Mouse (Mus musculus) heart, postnatal 0 days (tissue): ENCODE results near the gene Hist1h2bh. TPM values are rescaled to one million over a fixed set of nuclear protein-coding genes. Genes with fewer than 3 reads are reported as not detected.

ENCODE experiments used
- ATAC-seq: fragments of 200-750 bp; cut with Nextera tagmentation; 2 replicates; pipeline ENCODE4 v1.8.0; 2017; ENCODE audit warnings: low read depth, moderate number of reproducible peaks, moderate library complexity; ENCODE audit not compliant: insufficient read depth
- DNase-seq: peaks from one replicate; pipeline ENCODE4 v3.0.0-alpha.2; 2016; ENCODE audit warnings: low spot score
- H3K27ac ChIP-seq: fragments of 300-500 bp; sonication (generic); 2 replicates; pipeline ENCODE4 v1.5.1; 2014; ENCODE audit warnings: low read depth, mild to moderate bottlenecking
- H3K27me3 ChIP-seq: fragments of 300-500 bp; sonication (generic); 2 replicates; pipeline ENCODE4 v1.6.1; 2014; ENCODE audit warnings: low read length, mixed read lengths; ENCODE audit not compliant: control insufficient read depth, insufficient read depth
- H3K36me3 ChIP-seq: fragments of 300-500 bp; sonication (generic); replicated peaks from 2 replicates; pipeline ENCODE4 v1.6.1; 2014; ENCODE audit warnings: low read length, mixed read lengths; ENCODE audit not compliant: control insufficient read depth, insufficient read depth
- H3K4me1 ChIP-seq: fragments of 300-500 bp; sonication (generic); 2 replicates; pipeline ENCODE4 v1.6.1; 2014; ENCODE audit warnings: antibody characterized with exemption; ENCODE audit not compliant: control insufficient read depth, insufficient read depth
- H3K4me2 ChIP-seq: fragments of 300-500 bp; sonication (generic); 2 replicates; pipeline ENCODE4 v1.6.1; 2014; ENCODE audit warnings: low read depth, mild to moderate bottlenecking, low read length, moderate library complexity
- H3K4me3 ChIP-seq: fragments of 300-500 bp; sonication (generic); 2 replicates; pipeline ENCODE4 v1.5.1; 2014; ENCODE audit warnings: low read depth, low read length
- H3K9ac ChIP-seq: fragments of 300-500 bp; sonication (generic); replicated peaks from 2 replicates; pipeline ENCODE4 v1.6.1; 2014; ENCODE audit warnings: low read depth, low read length, mixed read lengths
- H3K9me3 ChIP-seq: fragments of 300-500 bp; sonication (generic); replicated peaks from 2 replicates; pipeline ENCODE4 v1.6.1; 2016; ENCODE audit warnings: low read length; ENCODE audit not compliant: control insufficient read depth
- CTCF ChIP-seq: IDR thresholded peaks from 2 replicates; pipeline ENCODE4 v1.5.1; 2016; ENCODE audit warnings: antibody characterized with exemption, control low read depth, low read depth
- EP300 ChIP-seq: IDR thresholded peaks from 2 replicates; pipeline ENCODE4 v1.6.1; 2016; ENCODE audit warnings: antibody characterized with exemption, low read depth
- WGBS: fragments of 180-500 bp; shearing (Covaris S2); extraction: QIAGEN DNeasy Blood & Tissue Kit; methylation state at CpG from one replicate; pipeline ENCODE4 v1.1.7; 2014; 5-methylcytosine and 5-hydroxymethylcytosine counted together
- polyA plus RNA-seq: library from polyadenylated mRNA; unstranded; fragments of >200 nt; fragmentation: Nextera tagmentation; extraction: Ambion mirVana; gene quantifications from 2 replicates; pipeline ENCODE4 v1.2.1, GENCODE M21; 2015
- total RNA-seq: library from RNA; depleted of rRNA; stranded (reverse); fragments of >200 nt; gene quantifications from 2 replicates; pipeline ENCODE4 v1.2.3, GENCODE M21; 2014; ENCODE audit warnings: low replicate concordance

Gene Hist1h2bh
- total and polyA plus RNA-seq, 2 experiments from 2014 or later = 0.31 to 82.5 TPM

- DNase-seq = peak; percentile 98
- ATAC-seq = peak; percentile 68
- WGBS = under 1% methylated on average over 18 of the region's 18 CpGs
Observed at GRCm38 (mm10) chr13:23555839-23556416, 12.7 kb upstream of the Hist1h2bh start.

GRCm38 (mm10) chr13:23554925-23555838 is 12.0 kb upstream of the Hist1h2bh start:
- under 1% methylated on average over 54 of the region's 54 CpGs for WGBS
- peak overlapping the region; percentile 88 for H3K27ac ChIP-seq
- peak; percentile 85 for DNase-seq
- no peaks in the 10 kb centered on the region for H3K27me3 ChIP-seq
- peak; percentile 81 for ATAC-seq
- no peaks in the 10 kb centered on the region for H3K36me3 ChIP-seq
- peaks cover 5% of the 10 kb centered on the region; the same call in 1 of the 2 replicates for H3K4me1 ChIP-seq
- H3K4me2 ChIP-seq = peak overlapping the region; percentile 85
- peak overlapping the region; percentile 56 for H3K4me3 ChIP-seq
- TF ChIP-seq EP300 = no peak
- TF ChIP-seq CTCF = no peak
- no peaks in the 10 kb centered on the region for H3K9me3 ChIP-seq
- peak overlapping the region; percentile 83 for H3K9ac ChIP-seq

More at GRCm38 (mm10) chr13:23555839-23556416, 12.7 kb upstream of the Hist1h2bh start:
- H3K9me3 ChIP-seq = no peaks in the 10 kb centered on the region
- H3K36me3 ChIP-seq = no peaks in the 10 kb centered on the region
- H3K27me3 ChIP-seq = no peaks in the 10 kb centered on the region
- H3K4me3 ChIP-seq = peak overlapping the region; percentile 56
- peak overlapping the region; percentile 85 for H3K4me2 ChIP-seq
- TF ChIP-seq EP300 (peak; percentile 48; the same call in 1 of the 2 replicates), CTCF (no peak)
- H3K4me1 ChIP-seq = 0 out of 2 replicates have a peak, but pooled peaks cover 5% of the 10 kb centered on the region
- H3K27ac ChIP-seq = peak overlapping the region; percentile 88
- H3K9ac ChIP-seq = peak overlapping the region; percentile 83

GRCm38 (mm10) chr13:23554393-23554792 is 11.2 kb upstream of the Hist1h2bh start:
- TF ChIP-seq EP300 = no peak
- TF ChIP-seq CTCF = no peak

GRCm38 (mm10) chr13:23552962-23553361 is 9.8 kb upstream of the Hist1h2bh start, which contains the start of gene Hist1h1d:
Gene Hist1h1d, plus strand, starts transcription at chr13:23553262.
- ATAC-seq (no peak), DNase-seq (no peak)
- Histone ChIP-seq H3K27me3 (no peaks in the 10 kb centered on the region), H3K9ac (no peak within 1 kb of the TSS), H3K27ac (peak within 1 kb of the TSS; percentile 85; the same call in 1 of the 2 replicates), H3K36me3 (no peaks in the 10 kb centered on the region), H3K4me1 (peaks cover 5% of the 10 kb centered on the region; the same call in 1 of the 2 replicates), H3K9me3 (no peaks in the 10 kb centered on the region), H3K4me2 (peak within 1 kb of the TSS; percentile 85; the same call in 1 of the 2 replicates), H3K4me3 (no peak within 1 kb of the TSS)
- no peak for TF ChIP-seq CTCF
- TF ChIP-seq EP300 = no peak

More at GRCm38 (mm10) chr13:23554393-23554792, 11.2 kb upstream of the Hist1h2bh start:
- DNase-seq (no peak), ATAC-seq (no peak)
- Histone ChIP-seq H3K9me3 (no peaks in the 10 kb centered on the region), H3K27me3 (no peaks in the 10 kb centered on the region), H3K4me2 (peak overlapping the region; percentile 85), H3K4me3 (peak overlapping the region; percentile 56), H3K36me3 (no peaks in the 10 kb centered on the region), H3K4me1 (peaks cover 5% of the 10 kb centered on the region; the same call in 1 of the 2 replicates), H3K27ac (peak overlapping the region; percentile 88), H3K9ac (peak overlapping the region; percentile 83)
- WGBS = 19% methylated on average over 9 of the region's 9 CpGs
